Mouse (Mus musculus) 416B (cell line): ENCODE results near the gene Tmem235.
"Not testable (repeated sequence)": the region's sequence is repeated elsewhere in the genome, so short reads cannot be mapped to it uniquely, and the experiment has no call there.

Experiments used
- DNase-seq: peaks from one replicate; pipeline ENCODE4 v3.0.0; 2011; ENCODE audit warnings: low read depth

Gene Tmem235

DNA sequence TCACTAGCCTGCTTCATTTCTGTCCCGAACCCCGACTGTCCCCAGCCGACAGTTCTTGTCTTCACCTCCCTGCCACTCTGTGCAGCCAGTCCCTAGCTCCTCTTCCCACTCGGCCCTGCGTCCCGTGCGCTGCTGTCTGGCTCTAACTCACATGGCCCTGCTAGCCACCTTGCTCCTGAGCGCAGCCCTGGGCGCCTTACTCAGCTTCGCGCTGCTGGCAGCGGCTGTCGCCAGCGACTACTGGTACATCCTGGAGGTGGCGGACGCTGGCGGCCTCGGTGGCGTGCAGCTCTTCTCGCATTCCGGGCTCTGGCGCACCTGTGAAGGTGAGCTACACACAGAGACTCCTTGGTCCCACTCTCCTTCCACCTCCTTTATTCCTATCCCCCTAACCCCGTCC is at the start of gene Tmem235:
Gene Tmem235, plus strand, starts transcription at position 152 of the 400 bp plus-strand sequence.
- no peak for DNase-seq

DNA sequence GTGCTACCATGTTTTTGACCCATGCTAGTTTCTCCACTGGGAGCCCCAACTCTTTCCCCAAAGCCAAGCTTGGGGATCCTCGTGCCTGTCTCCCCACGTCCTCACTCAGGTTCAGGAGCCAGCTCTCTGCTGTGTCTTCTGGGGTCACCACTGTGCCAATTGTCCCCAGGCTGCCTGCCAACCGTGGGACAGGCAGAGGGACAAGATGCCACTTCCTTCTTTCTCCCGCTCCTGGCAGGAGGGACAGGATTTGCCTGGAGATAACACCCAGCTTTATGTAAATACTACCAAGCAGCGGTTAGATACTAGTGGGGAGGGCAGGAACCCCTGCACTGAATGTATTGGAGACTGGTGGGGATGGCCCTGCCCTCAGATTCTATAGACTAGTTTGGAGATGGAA is 46.7 kb upstream of the Tmem235 start:
- no peak for DNase-seq

DNA sequence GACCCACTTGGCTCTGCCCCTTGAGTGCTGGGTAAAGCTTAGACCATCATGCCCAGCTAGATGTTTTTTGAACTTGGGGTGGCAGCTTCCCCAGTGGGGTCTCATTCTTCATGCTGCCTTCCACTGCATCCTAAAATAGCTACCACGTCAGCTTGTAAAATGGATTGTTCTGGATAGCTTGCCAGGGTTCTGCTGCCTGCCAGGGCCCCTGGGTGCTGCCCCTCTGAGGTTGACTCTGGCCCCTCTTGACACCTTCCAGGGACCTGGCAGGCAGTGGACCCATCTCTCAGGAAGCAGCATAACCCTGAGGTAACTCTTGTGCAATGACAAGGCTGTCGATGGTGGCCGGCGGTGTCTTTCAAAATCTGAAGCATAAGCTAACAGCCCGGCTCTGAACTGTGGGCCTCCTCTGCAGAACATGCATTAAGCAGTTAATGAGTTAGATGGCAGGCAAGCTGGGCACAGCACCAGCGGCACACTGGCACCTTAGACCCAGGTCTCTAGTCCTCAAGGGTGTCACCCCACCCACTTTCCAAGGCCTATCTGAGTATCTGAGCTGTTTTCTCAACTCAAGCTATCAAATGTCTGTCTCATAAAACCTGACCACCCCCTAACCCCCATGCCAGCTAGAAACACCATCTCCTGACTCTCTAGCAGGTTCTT is 45.7 kb upstream of the Tmem235 start:
- DNase-seq, result no peak

DNA sequence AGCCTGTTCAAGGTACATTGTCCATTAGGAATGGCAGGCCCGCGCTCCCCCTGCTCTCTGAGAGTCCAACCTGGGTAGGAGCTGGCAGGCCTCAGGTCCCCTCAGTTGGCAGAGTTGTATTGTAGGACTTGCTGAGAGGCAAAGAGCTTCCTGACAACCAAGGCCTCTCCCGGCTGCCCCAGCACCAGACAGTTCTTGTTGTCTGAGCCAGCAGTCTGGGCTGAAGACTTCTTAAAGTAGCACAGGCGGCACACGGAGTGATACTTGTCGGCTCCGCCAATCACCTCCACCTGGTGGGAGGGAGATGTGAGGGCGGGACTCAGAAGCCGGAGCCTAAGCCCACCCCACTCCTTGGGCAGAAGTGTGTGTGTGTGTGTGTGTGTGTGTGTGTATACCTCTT is 44.7 kb upstream of the Tmem235 start:
- not testable (repeated sequence) for DNase-seq

DNA sequence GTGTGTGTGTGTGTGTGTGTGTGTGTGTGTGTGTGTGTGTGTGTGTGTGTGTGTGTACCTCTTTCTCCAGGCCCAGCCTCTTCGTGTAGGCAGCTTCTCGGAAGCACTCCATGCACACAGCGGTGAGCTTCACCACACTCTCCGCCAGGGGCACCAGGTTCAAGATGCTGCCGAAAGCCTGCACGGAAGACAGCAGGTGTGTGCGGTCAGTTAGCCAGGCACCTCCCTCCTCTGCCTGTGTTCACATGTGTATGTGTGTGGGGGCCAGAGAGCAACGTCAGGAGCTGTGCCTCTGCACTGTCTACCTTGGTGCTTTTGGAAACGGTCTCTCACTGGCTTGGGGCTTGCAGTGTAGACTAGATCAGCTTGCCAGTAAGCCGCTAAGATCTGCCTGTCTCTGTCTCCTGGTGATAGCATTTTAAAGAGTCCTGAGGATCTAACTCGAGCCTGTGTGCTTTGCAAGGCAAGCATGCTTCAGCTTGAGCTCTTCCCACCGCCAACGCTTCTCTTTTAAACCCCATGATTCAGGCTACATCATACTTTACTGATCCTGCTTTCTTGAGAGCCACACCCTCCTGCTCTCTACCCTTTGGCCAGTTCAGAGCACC is 44.1 kb upstream of the Tmem235 start:
- DNase-seq, result no peak

DNA sequence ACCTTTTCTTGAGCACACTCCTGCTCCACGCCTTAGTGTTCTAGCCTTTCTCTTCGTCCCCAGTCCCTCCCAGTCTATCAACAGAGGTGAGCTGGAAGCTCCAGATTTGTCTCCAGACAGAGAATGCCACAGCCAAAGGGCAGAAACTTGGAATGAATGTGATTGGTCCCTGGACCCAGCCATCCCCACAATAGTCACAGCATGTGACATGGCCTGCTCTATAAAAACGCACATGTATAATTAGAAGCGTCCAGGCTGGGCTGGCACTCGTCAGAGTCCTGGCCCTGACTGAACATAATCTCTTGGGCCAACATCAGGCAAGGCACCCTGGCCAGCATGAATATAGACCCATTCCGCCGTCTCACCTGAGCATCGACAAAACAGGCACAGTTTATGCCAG is 41.5 kb upstream of the Tmem235 start:
- DNase-seq, result no peak

DNA sequence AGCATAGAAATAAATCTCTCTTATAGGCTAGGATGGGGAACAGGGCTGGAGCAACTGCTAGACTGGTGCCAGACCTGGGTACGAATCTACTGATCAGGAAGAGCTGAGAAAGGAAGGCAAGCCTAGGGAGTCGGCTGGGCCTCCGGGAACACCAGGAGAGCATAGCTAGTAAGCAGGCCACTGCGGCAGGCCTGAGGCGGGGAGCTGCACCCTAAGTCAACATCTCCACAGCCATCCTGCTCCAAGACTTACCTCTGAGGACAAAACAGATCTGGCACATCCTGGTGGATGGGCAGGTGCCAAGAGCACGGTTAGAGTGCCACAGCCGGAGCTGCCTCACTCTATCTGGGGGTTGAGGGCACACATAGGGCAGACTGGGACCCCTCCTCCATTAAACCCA is 40.4 kb upstream of the Tmem235 start:
- no peak for DNase-seq

DNA sequence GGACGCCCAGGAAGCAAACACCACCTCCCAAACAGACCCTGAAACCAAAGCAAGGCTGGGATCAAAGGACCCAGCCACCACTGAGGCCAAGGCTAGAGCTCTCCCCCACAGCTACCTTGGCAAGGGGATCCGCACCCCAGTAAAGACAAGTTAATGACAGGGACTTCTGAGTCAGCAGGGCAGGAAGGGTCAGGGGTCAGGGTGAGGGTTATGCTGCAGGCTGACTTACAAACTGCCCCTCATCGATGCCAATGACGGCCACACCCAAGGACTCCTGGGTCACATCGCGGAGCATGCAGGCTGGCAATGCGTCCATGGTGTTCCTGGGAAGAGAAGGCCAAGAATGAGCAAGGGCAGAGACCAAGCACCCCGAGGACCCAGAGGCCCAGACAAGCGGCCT is 38.7 kb upstream of the Tmem235 start:
- DNase-seq, result no peak

DNA sequence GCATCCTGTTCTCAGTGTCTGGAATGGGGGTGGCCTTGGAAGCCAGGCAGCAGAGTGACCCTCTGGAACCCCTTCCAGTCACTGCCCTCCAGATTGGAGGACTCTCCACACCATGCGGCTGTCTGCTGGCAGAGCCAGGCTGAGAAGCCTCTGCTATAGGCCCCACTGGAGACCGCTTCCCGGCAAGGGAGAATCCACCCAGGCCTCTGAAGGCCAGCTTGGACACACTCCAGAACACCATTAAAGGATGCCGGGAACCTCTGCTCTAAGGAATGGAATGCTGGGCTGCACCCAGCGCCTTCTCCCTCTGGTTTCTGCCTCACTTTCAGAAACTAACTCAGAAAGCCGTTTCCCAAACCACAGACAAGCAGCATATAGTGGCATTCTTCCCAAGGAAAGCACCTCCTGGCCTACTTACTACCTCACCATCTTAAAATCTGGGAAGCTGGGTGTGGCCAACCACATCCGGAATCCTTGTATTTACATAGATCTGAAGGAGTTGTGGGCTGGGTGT is 37.8 kb upstream of the Tmem235 start:
- no peak for DNase-seq

DNA sequence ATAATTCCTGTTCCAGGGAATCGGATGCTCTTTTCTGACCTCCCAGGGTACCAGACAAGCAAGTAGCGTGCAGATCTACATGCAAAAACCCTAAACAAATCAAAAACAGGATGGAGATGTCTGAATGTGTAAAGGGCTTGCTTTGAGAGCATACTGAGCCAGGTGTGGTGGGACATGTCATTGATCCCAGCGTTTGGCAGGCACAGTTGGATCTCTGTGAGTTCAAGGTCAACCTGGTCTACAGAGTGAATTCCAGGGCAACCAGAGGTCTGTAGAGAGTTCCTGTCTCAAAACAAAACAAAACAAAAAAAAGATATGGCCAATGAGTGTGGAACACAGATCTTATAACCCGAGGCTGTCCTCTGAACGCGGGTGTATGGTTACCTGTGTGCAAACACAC is 37.1 kb upstream of the Tmem235 start:
- DNase-seq, result no peak

DNA sequence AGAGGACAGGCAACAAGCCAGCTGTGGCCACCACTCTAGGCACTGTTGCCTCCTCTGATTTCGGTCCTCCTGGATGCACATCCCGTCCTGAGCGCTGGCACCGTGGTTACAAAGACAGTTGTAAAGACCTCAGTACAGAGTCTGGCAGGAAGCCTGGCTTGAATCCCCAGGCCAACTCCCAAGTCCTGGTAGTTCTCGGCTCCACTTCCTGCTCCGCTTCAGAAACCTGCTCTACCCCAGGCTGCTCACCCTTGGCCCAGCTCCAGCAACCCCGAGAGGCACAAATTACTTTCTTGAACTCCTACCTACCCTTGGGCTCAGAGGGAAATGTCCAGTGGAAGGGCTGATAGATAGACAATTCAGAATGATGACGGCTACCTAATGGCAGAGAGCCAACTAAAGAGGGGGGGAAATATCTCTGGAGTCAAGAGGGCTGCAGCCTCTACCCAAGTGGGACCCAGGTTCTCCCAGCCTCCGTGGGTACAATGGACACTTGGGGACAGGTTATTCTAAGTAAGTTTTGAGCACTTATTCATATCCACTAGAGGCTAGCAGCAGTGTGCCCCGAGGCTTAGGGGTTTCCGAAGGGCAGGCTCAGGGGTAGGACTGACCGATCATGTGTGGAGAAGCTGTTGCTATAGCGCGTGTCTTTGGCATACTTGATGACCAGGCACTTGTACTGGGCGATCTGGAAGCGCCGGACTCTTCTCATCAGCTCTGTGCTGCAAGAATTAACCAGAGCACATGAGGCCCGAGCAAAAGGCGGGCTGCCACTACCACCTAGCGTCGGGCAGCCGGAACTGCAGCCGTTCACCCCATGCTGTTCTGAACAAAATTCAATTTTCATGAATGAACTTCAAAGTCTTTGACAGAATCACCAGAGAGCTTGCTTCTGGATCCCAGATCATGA is 36.2 kb upstream of the Tmem235 start:
- peak; percentile 87 for DNase-seq

DNA sequence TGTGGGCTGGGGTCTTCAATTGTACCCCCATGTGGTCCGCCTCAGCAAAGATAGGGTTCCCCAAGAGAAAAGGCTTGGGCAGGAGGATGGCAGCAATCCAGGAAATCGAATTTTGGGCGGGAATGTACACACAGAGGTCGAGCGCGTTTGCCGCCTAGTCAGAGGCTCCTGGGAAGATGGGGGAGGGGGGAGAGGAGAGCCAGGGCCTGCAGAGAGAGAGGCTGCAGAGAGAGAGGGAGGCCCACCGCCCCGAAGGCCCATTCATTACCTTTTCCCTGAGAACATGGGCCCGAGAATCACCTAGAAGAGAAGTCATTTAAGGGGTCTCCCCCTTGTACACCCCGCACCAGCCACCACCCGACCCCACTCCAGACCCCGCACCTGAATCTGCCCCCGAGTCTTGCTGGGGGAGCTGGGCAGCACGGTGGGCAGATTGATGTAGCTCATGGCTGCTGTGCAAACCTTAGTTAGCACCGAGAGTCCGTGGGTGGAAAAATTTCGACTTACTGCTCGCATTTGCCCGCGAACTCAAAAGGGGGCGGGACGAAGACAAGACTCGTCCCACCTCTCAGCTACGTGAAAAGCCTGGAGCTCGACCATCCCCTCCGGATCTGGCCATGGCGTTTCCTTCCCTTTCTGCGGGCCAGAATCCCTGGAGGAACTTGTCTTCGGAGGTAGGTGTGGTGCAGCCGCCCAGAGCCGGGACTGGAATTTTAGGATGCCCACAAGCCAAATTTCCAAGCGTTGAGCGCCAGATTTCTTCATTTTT is 35.0 kb upstream of the Tmem235 start, which contains the start of the genes Afmid and Tk1:
Gene Afmid, plus strand, starts transcription at position 592 of the 769 bp plus-strand sequence.
Gene Tk1, minus strand, starts transcription at position 760 of the 769 bp plus-strand sequence.
- peak; percentile 91 for DNase-seq

DNA sequence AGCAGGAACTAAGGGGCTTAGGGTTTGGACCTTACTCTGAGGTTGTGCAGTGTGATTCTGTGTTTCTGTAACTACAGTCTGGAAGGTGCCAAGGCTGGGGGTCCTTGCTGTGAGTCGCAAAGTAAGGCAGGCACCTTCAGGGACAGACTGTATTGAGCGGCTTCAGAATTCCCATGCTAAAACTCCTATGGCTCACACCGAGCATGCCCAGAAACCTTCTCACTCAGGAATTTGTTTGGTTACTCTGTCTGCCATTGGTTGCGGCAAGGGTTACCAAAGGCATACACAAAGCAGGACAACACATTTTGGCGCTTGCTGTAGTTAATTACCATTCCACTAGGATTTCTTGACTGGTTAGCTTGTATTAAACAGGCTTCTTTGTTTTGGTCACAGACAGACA is 34.4 kb upstream of the Tmem235 start:
- DNase-seq, result no peak

DNA sequence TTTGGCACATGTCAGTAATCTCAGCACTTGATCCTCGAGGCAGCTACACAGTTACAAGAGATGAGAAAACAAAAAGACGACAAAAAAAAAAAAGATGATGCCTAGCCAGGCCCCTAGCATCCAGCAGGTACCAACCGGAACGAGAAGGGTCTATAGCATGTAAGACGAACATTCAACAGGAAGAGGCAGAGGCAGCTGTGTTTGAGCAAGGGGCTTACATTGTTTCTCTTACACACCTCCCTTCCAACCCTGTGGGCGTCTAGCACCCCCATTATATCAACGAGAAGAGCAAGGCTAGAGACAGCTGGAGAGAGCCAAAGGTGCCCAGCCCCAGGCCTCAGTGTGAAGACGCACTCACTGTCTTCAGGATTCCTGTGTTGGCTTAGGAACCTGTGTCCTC is 33.6 kb upstream of the Tmem235 start:
- no peak for DNase-seq

DNA sequence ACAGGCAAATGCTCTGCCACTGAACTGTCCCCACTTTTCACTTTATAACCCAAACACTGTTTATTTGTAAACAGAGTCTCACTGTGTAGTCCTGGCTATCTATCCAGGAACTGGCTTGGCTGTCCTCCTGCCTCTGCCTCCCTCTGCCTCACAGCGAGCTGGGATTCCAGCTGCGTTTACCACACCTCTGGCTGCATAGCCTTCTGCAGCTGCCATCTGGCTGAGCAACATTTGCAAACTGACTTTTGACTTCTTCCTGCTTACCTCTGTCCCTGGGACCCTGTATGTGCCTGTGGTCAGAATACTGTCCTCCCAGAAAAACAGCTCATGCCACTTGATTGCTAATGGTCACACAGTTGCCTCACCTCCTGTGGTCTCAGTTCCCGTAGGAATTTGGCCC is 33.2 kb upstream of the Tmem235 start:
- no peak for DNase-seq

DNA sequence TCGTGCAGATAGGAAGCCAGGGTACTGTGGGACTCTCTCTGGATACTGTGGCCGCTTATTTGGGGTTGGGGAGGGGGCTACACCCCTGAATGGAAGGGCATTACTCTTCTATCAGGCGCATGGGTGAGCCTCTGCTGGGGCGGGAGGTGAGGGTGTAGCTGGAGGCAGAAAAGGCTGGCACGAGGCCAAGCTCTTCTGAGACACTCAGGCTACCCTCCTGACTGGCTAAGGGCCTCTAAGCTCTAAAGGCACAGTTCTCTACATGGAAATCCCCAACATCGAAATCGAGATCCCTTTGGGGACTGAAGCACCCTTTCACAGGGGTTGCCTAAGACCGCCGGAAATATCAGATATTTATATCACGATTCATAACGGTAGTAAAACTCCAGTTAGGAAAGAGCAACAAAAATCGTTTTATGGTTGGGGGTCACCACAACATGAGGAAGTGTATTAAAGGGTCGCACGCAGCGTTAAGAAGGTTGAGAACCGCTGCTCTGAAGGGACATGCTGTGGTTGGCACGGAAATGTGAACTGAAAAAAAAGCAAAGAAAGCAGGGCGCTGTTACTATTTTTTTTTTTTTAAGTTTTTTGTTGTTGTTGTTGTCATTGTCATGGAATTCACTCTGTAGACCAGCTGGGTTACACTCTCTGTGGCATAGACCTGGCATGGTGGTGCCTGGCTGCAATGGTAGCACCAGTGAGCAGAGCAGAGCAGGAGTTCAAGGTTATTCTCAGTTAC is 32.2 kb upstream of the Tmem235 start:
- DNase-seq, result peak; percentile 32

DNA sequence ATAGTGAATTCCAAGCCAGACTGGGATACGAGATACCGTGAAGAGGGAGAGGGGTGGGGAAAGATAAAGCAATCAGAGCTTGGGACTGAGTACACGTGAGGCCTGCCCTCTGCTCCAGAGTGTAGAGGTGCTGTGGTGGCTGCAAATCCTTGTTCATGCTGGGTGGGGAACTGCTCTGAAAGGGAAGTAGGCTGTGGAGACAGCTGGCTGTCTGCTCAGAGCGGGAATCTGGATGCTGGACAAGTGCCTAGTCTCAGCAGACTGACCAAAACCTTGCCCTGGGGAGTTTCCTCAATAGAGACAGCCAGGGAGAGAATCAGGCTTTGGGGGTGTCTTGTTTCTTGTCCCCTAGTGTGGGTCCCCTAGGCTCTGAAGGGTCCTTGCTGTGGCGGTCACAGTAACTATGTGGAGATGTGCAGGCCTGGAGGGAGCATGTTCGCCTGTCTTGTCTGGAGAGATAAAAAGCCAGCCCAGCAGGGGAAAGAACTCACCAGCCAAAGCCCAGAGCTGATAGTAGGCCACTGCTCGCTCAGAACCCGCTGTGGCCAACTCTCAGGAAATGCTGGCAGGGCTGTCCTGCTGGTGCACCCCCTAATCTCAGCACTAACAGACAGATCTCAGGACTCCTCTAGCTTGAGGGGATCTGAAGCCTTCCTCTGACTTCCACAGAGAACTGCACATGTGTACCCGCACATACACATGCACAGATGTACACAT is 31.5 kb upstream of the Tmem235 start:
- peak; percentile 70 for DNase-seq

DNA sequence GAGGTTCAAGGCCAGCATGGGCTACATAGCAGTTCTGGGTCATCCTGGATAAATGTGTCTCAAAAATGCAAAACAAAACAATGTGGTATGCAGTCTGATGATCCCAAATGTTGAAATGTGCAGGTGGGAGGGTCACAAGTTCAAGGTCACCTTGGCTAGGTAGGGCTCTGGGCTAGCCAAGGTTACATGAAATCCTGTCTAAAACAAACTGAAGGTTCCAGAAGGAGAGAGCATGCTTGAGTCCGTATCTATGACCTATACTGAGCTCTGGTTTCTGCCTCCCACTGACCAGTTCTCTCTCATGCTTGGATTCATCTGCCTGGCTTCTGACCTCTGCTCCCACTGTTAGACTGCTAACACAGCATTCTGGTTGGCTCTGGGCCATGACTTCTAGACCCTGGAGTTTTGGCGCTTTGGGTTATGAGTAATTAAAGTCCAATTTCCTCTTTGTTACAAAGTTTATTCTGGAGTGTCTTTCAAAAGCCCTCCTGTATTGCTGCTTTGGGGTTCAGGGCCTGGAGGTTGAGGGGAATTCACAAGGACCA is 30.8 kb upstream of the Tmem235 start:
- DNase-seq, result peak; percentile 38

DNA sequence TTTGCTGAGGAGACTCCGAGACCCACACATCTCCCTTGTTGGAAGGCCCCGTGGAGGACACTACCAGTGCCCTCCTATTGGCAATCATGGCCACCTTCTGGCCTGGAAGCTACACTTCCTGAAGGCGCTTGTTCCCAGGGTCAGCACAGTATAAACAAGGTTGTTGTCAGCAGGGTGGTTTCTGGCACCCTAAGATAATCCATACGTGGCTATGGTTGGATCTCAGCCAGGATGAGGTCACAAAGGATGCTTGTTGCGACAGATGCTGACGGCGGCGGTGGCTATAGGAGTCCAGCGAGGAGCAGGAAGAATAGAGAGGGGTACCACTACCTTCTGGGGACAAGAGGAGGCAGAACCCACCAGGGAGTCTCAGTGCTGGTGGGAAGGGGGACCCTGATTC is 30.2 kb upstream of the Tmem235 start:
- DNase-seq, result peak; percentile 86
